Mouse (Mus musculus): ENCODE results near the gene Rrp12. TPM values are rescaled to one million over a fixed set of nuclear protein-coding genes. Genes with fewer than 3 reads are reported as not detected.
"Not testable (repeated sequence)": the region's sequence is repeated elsewhere in the genome, so short reads cannot be mapped to it uniquely, and the experiment has no call there.

Rrp12 gene
- polyA plus RNA-seq, 1 experiment = 3.0 TPM

DNA sequence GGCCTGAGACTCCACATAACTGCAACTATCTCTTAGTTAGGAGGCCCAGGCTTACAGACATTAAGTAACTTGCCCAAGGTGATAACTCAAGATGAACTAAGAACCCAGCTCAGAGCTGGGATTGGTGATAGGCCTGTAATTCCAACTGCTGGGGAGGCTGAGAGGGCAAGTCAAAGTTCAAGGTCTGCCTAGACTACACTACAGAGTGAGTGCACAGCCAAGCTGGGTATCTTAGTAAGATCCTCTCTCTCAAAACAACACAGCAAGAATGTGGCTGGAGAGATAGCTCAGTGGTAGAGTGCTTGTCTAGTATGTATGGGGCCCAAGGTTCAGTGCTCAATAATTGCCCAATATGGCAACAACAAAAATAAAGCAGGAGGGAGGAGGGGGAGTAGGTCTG is 7.8 kb downstream of the Rrp12 start:
- Histone ChIP-seq H3K27me3 (ENCODE audit: control insufficient read depth, insufficient read depth, low read length) (no peaks in the 10 kb centered on the region), H3K4me1 (ENCODE audit: control insufficient read depth, insufficient read depth, insufficient read length, low read length) (peaks cover 4% of the 10 kb centered on the region; the same call in 1 of the 2 replicates), H3K27ac (ENCODE audit: insufficient read depth, low read depth, low read length) (peak overlapping the region; percentile 66), H3K4me3 (ENCODE audit: low read depth, low read length) (no peak overlapping the region), H3K36me3 (ENCODE audit: control insufficient read depth, insufficient read depth, low read length) (peaks cover 25% of the 10 kb centered on the region)
- no peak for TF ChIP-seq CTCF (IDR thresholded peaks at IDR 0.05; ENCODE audit: extremely low read depth, insufficient read length, insufficient replicate concordance, low read depth, low read length)
- TF ChIP-seq POLR2A (IDR thresholded peaks at IDR 0.05; ENCODE audit: low read depth, low read length) = no peak

DNA sequence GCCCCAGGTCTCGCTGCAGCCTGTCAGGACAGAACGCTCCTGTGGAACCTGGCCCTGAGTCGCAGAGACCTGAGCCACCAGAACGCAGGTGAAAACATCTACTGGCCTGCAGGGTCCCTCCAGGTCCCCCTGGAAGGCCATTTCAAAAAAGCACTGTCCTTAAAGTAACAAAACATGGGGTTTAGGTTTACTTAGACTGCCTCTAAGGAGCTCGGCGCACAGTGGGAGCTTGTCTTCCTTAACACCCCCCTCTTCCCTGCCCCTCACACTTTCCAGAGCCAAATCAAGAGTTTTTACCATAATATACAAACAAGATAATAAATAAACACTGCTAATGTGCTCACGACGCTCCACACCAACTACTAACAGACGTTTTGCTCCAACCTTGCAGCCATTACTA is 12.1 kb downstream of the Rrp12 start:
- Histone ChIP-seq H3K36me3 (ENCODE audit: control insufficient read depth, insufficient read depth, low read length) (peaks cover 27% of the 10 kb centered on the region), H3K27me3 (ENCODE audit: control insufficient read depth, insufficient read depth, low read length) (no peaks in the 10 kb centered on the region), H3K27ac (ENCODE audit: insufficient read depth, low read depth, low read length) (no peak overlapping the region), H3K4me1 (ENCODE audit: control insufficient read depth, insufficient read depth, insufficient read length, low read length) (peaks cover 4% of the 10 kb centered on the region), H3K4me3 (ENCODE audit: low read depth, low read length) (no peak overlapping the region)
- TF ChIP-seq CTCF (IDR thresholded peaks at IDR 0.05; ENCODE audit: extremely low read depth, insufficient read length, insufficient replicate concordance, low read depth, low read length) (no peak), POLR2A (IDR thresholded peaks at IDR 0.05; ENCODE audit: low read depth, low read length) (no peak)
- WGBS = 91% methylated on average over 9 of the region's 9 CpGs

DNA sequence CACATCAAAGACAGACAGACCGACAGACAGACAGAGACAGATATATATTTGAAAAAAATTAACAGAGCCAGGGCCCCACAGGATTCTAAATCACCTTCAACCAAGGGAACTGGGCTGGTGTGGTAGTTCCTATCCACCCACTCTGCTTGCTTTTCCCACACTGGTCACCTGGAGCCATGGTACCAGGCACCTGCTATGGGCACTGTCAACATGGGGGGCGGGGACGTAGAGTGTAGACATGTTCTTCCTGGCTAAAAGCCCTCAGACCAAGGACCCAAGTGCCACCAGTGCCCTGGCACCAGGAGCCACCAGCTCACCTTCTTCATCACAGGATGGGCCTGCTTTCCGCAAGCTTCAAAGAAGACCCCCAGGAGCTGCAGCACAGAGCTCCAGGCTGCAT is 14.1 kb downstream of the Rrp12 start:
- Histone ChIP-seq H3K27me3 (ENCODE audit: control insufficient read depth, insufficient read depth, low read length) (no peaks in the 10 kb centered on the region), H3K36me3 (ENCODE audit: control insufficient read depth, insufficient read depth, low read length) (peaks cover 33% of the 10 kb centered on the region), H3K4me1 (ENCODE audit: control insufficient read depth, insufficient read depth, insufficient read length, low read length) (no peaks in the 10 kb centered on the region; the same call in 1 of the 2 replicates), H3K27ac (ENCODE audit: insufficient read depth, low read depth, low read length) (no peak overlapping the region), H3K4me3 (ENCODE audit: low read depth, low read length) (no peak overlapping the region)
- 94% methylated on average over 4 of the region's 4 CpGs for WGBS
- TF ChIP-seq CTCF (IDR thresholded peaks at IDR 0.05; ENCODE audit: extremely low read depth, insufficient read length, insufficient replicate concordance, low read depth, low read length) (no peak), POLR2A (IDR thresholded peaks at IDR 0.05; ENCODE audit: low read depth, low read length) (no peak)

DNA sequence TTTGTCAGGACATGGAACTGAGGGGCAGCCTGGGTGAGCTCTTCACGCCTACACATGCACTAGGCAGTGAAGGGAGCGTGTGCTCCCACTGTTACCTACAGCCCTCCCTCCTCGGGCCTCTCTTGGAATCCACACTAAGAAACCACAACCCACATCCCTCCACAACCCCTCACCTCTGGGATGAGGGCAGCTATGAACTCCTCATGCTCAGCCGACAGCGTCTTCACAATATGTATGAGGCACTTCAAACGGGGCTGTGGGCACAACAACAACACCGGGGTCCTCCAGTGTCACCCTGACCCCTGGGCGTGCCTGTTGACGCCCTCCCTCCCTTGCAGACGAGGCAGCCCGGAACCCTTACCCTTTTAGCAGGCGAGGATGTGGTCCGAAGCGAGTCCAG is 21.6 kb downstream of the Rrp12 start:
- H3K27me3 ChIP-seq (ENCODE audit: control insufficient read depth, insufficient read depth, low read length) = no peaks in the 10 kb centered on the region
- no peak overlapping the region for H3K4me3 ChIP-seq (ENCODE audit: low read depth, low read length)
- H3K27ac ChIP-seq (ENCODE audit: insufficient read depth, low read depth, low read length) = no peak overlapping the region
- TF ChIP-seq POLR2A (IDR thresholded peaks at IDR 0.05; ENCODE audit: low read depth, low read length) = no peak
- no peak for TF ChIP-seq CTCF (IDR thresholded peaks at IDR 0.05; ENCODE audit: extremely low read depth, insufficient read length, insufficient replicate concordance, low read depth, low read length)
- 92% methylated on average over 14 of the region's 14 CpGs for WGBS
- no peaks in the 10 kb centered on the region for H3K4me1 ChIP-seq (ENCODE audit: control insufficient read depth, insufficient read depth, insufficient read length, low read length)
- peaks cover 36% of the 10 kb centered on the region for H3K36me3 ChIP-seq (ENCODE audit: control insufficient read depth, insufficient read depth, low read length)

DNA sequence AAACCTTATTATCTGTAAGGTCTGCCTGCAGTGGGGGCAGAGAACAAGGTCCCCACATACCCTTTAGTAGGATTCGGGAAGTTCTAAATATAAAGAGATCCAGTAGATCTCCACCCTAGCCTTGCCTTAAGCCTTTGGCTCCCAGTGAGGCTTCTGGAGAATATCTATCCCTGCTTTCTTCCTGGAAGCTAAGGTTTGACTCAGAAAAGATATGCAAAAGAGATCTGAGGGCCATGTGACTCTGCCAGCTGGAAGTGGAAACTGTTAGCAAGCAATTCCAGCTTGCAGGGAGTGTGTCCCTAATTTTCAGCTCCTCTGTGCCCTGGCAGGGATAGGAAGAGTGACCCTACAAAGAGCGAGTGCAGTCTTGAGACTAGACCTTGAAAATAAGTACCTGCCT is 23.7 kb downstream of the Rrp12 start:
- H3K36me3 ChIP-seq (ENCODE audit: control insufficient read depth, insufficient read depth, low read length) = peaks cover 36% of the 10 kb centered on the region
- no peaks in the 10 kb centered on the region for H3K4me1 ChIP-seq (ENCODE audit: control insufficient read depth, insufficient read depth, insufficient read length, low read length)
- no peaks in the 10 kb centered on the region for H3K27me3 ChIP-seq (ENCODE audit: control insufficient read depth, insufficient read depth, low read length)
- H3K4me3 ChIP-seq (ENCODE audit: low read depth, low read length) = no peak overlapping the region
- TF ChIP-seq POLR2A (IDR thresholded peaks at IDR 0.05; ENCODE audit: low read depth, low read length) = no peak
- TF ChIP-seq CTCF (IDR thresholded peaks at IDR 0.05; ENCODE audit: extremely low read depth, insufficient read length, insufficient replicate concordance, low read depth, low read length) = no peak
- 91% methylated on average over 2 of the region's 2 CpGs for WGBS
- no peak overlapping the region for H3K27ac ChIP-seq (ENCODE audit: insufficient read depth, low read depth, low read length)

DNA sequence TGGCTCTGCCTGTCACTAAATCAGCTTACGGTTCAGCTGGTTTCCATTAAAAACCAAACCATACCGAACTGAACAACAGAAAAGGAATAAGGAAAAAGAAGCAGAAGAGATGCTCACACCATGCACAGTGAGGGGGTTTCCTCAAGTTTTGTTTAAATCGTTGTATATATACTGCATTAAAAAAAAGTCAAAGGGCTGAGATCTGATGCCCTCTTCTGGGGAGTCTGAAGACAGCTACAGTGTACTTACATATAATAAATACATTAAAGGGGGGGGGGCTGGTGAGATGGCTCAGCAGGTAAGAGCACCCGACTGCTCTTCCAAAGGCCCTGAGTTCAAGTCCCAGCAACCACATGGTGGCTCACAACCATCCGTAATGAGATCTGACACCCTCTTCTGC is 26.0 kb downstream of the Rrp12 start:
- H3K36me3 ChIP-seq (ENCODE audit: control insufficient read depth, insufficient read depth, low read length) = peaks cover 38% of the 10 kb centered on the region
- whole genome bisulfite sequencing = 64% methylated on average over 5 of the region's 5 CpGs

DNA sequence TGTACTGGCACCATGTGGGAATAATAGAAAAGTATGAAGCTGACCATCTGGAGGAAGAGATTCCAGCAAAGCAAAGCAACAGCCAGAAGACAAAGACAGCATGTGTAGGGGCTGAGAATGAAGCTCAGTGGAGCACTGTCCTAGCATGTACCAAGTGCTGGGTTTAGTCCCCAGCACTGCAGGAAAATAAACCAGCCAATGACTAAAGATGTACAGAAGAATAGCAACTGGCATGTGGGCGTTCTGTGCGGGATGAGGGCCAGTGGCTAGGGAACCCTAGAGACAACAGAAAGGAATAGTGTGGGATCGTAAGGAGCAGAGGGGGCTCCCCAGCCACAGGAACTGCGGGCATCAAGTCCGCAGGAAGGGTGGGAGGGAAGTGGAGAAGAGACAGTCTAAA is 26.7 kb downstream of the Rrp12 start:
- no peaks in the 10 kb centered on the region for H3K4me1 ChIP-seq (ENCODE audit: control insufficient read depth, insufficient read depth, insufficient read length, low read length)
- no peaks in the 10 kb centered on the region for H3K27me3 ChIP-seq (ENCODE audit: control insufficient read depth, insufficient read depth, low read length)
- H3K27ac ChIP-seq (ENCODE audit: insufficient read depth, low read depth, low read length) = no peak overlapping the region
- H3K4me3 ChIP-seq (ENCODE audit: low read depth, low read length) = no peak overlapping the region
- TF ChIP-seq CTCF (IDR thresholded peaks at IDR 0.05; ENCODE audit: extremely low read depth, insufficient read length, insufficient replicate concordance, low read depth, low read length) (no peak), POLR2A (IDR thresholded peaks at IDR 0.05; ENCODE audit: low read depth, low read length) (no peak)
- WGBS = 95% methylated on average over 5 of the region's 5 CpGs
- H3K36me3 ChIP-seq (ENCODE audit: control insufficient read depth, insufficient read depth, low read length) = peaks cover 38% of the 10 kb centered on the region

More for the DNA sequence above, 26.0 kb downstream of the Rrp12 start:
- not testable (repeated sequence) for H3K4me1 ChIP-seq (ENCODE audit: control insufficient read depth, insufficient read depth, insufficient read length, low read length); H3K27me3 ChIP-seq (ENCODE audit: control insufficient read depth, insufficient read depth, low read length); H3K27ac ChIP-seq (ENCODE audit: insufficient read depth, low read depth, low read length); H3K4me3 ChIP-seq (ENCODE audit: low read depth, low read length)

DNA sequence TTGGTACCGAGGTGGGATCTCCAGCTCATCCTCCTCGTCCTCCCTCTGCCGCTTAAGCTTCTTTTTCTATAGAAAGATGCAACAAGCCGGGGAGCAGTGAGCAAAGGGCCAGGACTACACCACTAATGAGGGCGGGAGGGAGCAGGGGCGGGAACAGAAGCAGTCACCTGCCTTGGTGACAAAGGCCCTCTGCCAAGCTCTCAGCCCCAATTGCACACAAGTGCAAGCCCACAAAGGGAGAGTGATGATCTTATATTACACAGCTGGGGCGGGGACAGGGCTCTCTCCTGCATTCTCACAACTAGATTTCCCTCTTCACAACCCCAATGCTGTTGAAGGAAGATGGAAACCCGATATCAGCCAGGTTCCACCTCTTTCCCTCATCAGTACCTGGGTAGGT is 29.3 kb downstream of the Rrp12 start:
- no peaks in the 10 kb centered on the region for H3K4me1 ChIP-seq (ENCODE audit: control insufficient read depth, insufficient read depth, insufficient read length, low read length)
- no peak overlapping the region for H3K27ac ChIP-seq (ENCODE audit: insufficient read depth, low read depth, low read length)
- WGBS = 71% methylated on average over 8 of the region's 8 CpGs
- H3K4me3 ChIP-seq (ENCODE audit: low read depth, low read length) = no peak overlapping the region
- no peak for TF ChIP-seq CTCF (IDR thresholded peaks at IDR 0.05; ENCODE audit: extremely low read depth, insufficient read length, insufficient replicate concordance, low read depth, low read length)
- no peak for TF ChIP-seq POLR2A (IDR thresholded peaks at IDR 0.05; ENCODE audit: low read depth, low read length)
- H3K36me3 ChIP-seq (ENCODE audit: control insufficient read depth, insufficient read depth, low read length) = peaks cover 39% of the 10 kb centered on the region
- H3K27me3 ChIP-seq (ENCODE audit: control insufficient read depth, insufficient read depth, low read length) = no peaks in the 10 kb centered on the region

All from small intestine, adult 2 months (tissue).